Mouse (Mus musculus): ENCODE results near the gene Rack1.
"Not testable (repeated sequence)": the region's sequence is repeated elsewhere in the genome, so short reads cannot be mapped to it uniquely, and the experiment has no call there.

Gene Rack1

GRCm38 (mm10) chr11:48840805-48841204 lies 40.7 kb downstream of the Rack1 start:
- no peak for DNase-seq (ENCODE audit: low read depth, low spot score)

- no peak for DNase-seq (ENCODE audit: low read depth, low spot score)
These were observed 41.1 kb downstream of the Rack1 start for GRCm38 (mm10) chr11:48841213-48841612.

- DNase-seq (ENCODE audit: low read depth, low spot score), result no peak
These were observed 42.3 kb downstream of the Rack1 start for GRCm38 (mm10) chr11:48842378-48842792.

- no peak for DNase-seq (ENCODE audit: low read depth, low spot score)
These were observed 43.1 kb downstream of the Rack1 start for GRCm38 (mm10) chr11:48843202-48843601.

- DNase-seq (ENCODE audit: low read depth, low spot score), result no peak
These were observed 44.2 kb downstream of the Rack1 start for GRCm38 (mm10) chr11:48844309-48844708.

- no peak for DNase-seq (ENCODE audit: low read depth, low spot score)
These were observed 45.2 kb downstream of the Rack1 start for GRCm38 (mm10) chr11:48845244-48845815.

- DNase-seq (ENCODE audit: low read depth, low spot score), result not testable (repeated sequence)
These were observed 46.2 kb downstream of the Rack1 start for GRCm38 (mm10) chr11:48846362-48846761.

GRCm38 (mm10) chr11:48846881-48847280 lies 46.7 kb downstream of the Rack1 start:
- no peak for DNase-seq (ENCODE audit: low read depth, low spot score)

GRCm38 (mm10) chr11:48850240-48850639 lies 50.1 kb downstream of the Rack1 start:
- DNase-seq (ENCODE audit: low read depth, low spot score), result no peak

- peak; percentile 25 for DNase-seq (ENCODE audit: low read depth, low spot score)
These were observed 51.3 kb downstream of the Rack1 start for GRCm38 (mm10) chr11:48851270-48851995.

- no peak for DNase-seq (ENCODE audit: low read depth, low spot score)
These were observed 52.1 kb downstream of the Rack1 start for GRCm38 (mm10) chr11:48852190-48852589.

GRCm38 (mm10) chr11:48852624-48853473 lies 52.7 kb downstream of the Rack1 start:
- DNase-seq (ENCODE audit: low read depth, low spot score), result no peak

GRCm38 (mm10) chr11:48853474-48854180 lies 53.5 kb downstream of the Rack1 start:
- DNase-seq (ENCODE audit: low read depth, low spot score), result peak; percentile 92
